Mouse (Mus musculus): ENCODE data around the gene Olfr1205.

The Olfr1205 gene

GRCm38 (mm10) chr2:88829437-88829836 is at the start of gene Olfr1205:
TSS of gene Olfr1205 (plus strand) at chr2:88829737.
- in situ Hi-C loops (cut with MboI, MseI): no loop called here

GRCm38 (mm10) chr2:88792736-88793135 is 36.8 kb upstream of the Olfr1205 start, which contains the start of gene Olfr1201:
TSS of gene Olfr1201 (plus strand) at chr2:88793036.
- in situ Hi-C loops (cut with MboI, MseI): no loop called here

- in situ Hi-C loops (cut with MboI, MseI): no loop called here
These were observed 15.3 kb upstream of the Olfr1205 start, which contains the start of gene Olfr1202 for GRCm38 (mm10) chr2:88814196-88814595. TSS of gene Olfr1202 (plus strand) at chr2:88814496.

GRCm38 (mm10) chr2:88838477-88838876 is 8.9 kb downstream of the Olfr1205 start:
- in situ Hi-C loops (cut with MboI, MseI): no loop called here

GRCm38 (mm10) chr2:88848992-88849391 is 19.5 kb downstream of the Olfr1205 start, which contains the start of gene Olfr1204:
TSS of gene Olfr1204 (plus strand) at chr2:88849292.
- in situ Hi-C loops (cut with MboI, MseI): no loop called here

- in situ Hi-C loops (cut with MboI, MseI): no loop called here
These were observed 33.4 kb downstream of the Olfr1205 start, which contains the start of gene Olfr1206 for GRCm38 (mm10) chr2:88862931-88863330. TSS of gene Olfr1206 (plus strand) at chr2:88863231.
